Mouse (Mus musculus): ENCODE data around the gene Mrpl20.
"Not testable (repeated sequence)": the region's sequence is repeated elsewhere in the genome, so short reads cannot be mapped to it uniquely, and the experiment has no call there.

Mrpl20 gene

GRCm38 (mm10) chr4:155780895-155781294 is 21.8 kb upstream of the Mrpl20 start:
- intact Hi-C loops (cut with DNase I): no loop called here

GRCm38 (mm10) chr4:155783486-155784080 is 19.1 kb upstream of the Mrpl20 start:
- intact Hi-C loops (cut with DNase I): no loop called here

- intact Hi-C loops (cut with DNase I): no loop called here
Measured at GRCm38 (mm10) chr4:155784081-155784701, 18.5 kb upstream of the Mrpl20 start.

GRCm38 (mm10) chr4:155785246-155785645 is 17.4 kb upstream of the Mrpl20 start:
- intact Hi-C loops (cut with DNase I): no loop called here

- intact Hi-C loops (cut with DNase I): no loop called here
Measured at GRCm38 (mm10) chr4:155785819-155786218, 16.9 kb upstream of the Mrpl20 start, which contains the start of gene Tmem88b. Tmem88b (minus strand) TSS chr4:155785874.

GRCm38 (mm10) chr4:155788300-155788699 is 14.4 kb upstream of the Mrpl20 start:
- intact Hi-C loops (cut with DNase I): no loop called here

GRCm38 (mm10) chr4:155788833-155789232 is 13.8 kb upstream of the Mrpl20 start:
- intact Hi-C loops (cut with DNase I): not testable (repeated sequence)

- intact Hi-C loops (cut with DNase I): no loop called here
Measured at GRCm38 (mm10) chr4:155790021-155790489, 12.6 kb upstream of the Mrpl20 start, which contains the start of gene Ankrd65. Ankrd65 (plus strand) TSS chr4:155790439.

- intact Hi-C loops (cut with DNase I): no loop called here
Measured at GRCm38 (mm10) chr4:155790650-155791161, 12.0 kb upstream of the Mrpl20 start.

GRCm38 (mm10) chr4:155791240-155791933 is 11.3 kb upstream of the Mrpl20 start:
- intact Hi-C loops (cut with DNase I): no loop called here

- intact Hi-C loops (cut with DNase I): no loop called here
Measured at GRCm38 (mm10) chr4:155793730-155794129, 8.9 kb upstream of the Mrpl20 start.

- intact Hi-C loops (cut with DNase I): no loop called here
Measured at GRCm38 (mm10) chr4:155802075-155802474, 603 bp upstream of the Mrpl20 start.

GRCm38 (mm10) chr4:155803340-155804041 is 813 bp downstream of the Mrpl20 start:
- intact Hi-C loops (cut with DNase I): no loop called here

GRCm38 (mm10) chr4:155807841-155808240 is 5.2 kb downstream of the Mrpl20 start:
- intact Hi-C loops (cut with DNase I): no loop called here

GRCm38 (mm10) chr4:155811929-155812664 is 9.4 kb downstream of the Mrpl20 start, which contains the start of gene Ccnl2:
Ccnl2 (plus strand) TSS chr4:155812489.
- intact Hi-C loops (cut with DNase I): no loop called here

GRCm38 (mm10) chr4:155812665-155813181 is 10.0 kb downstream of the Mrpl20 start:
- intact Hi-C loops (cut with DNase I): no loop called here

- intact Hi-C loops (cut with DNase I): no loop called here
Measured at GRCm38 (mm10) chr4:155817533-155817932, 14.9 kb downstream of the Mrpl20 start.

GRCm38 (mm10) chr4:155821025-155821424 is 18.3 kb downstream of the Mrpl20 start:
- intact Hi-C loops (cut with DNase I): no loop called here

- intact Hi-C loops (cut with DNase I): no loop called here
Measured at GRCm38 (mm10) chr4:155823443-155823842, 20.8 kb downstream of the Mrpl20 start.

GRCm38 (mm10) chr4:155829866-155830265 is 27.2 kb downstream of the Mrpl20 start:
- intact Hi-C loops (cut with DNase I): no loop called here
